Mouse (Mus musculus) ovary, postnatal 36 days (tissue): ENCODE data around the gene Elfn2.
A peak's percentile ranks its signal among the peaks of the same experiment; 100 is the strongest.

Experiments
- DNase-seq: peaks from one replicate; pipeline ENCODE4 v3.0.0; 2022; ENCODE audit warnings: low spot score, mixed read lengths

The Elfn2 gene

DNA sequence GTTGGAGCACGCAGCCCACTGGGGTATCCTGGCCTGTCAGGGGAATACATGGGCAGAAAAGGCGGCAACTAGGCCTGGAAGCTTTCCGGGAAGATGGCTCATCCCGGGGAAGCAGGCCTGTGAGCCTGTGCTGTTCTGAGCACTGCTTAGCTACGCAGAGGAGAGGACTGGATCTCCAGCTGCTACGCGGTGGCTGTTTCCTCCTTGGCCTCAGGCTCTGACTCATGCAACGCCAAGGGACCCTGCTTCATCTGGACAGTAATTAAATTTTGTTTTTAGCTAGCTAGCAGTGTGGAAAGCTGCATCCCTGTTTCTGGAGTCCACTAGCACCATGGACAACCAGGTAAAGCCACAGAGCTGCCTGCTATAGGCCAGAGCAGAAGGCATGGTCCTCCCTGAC, 36.8 kb downstream of the Elfn2 start:
- DNase-seq: no peak

DNA sequence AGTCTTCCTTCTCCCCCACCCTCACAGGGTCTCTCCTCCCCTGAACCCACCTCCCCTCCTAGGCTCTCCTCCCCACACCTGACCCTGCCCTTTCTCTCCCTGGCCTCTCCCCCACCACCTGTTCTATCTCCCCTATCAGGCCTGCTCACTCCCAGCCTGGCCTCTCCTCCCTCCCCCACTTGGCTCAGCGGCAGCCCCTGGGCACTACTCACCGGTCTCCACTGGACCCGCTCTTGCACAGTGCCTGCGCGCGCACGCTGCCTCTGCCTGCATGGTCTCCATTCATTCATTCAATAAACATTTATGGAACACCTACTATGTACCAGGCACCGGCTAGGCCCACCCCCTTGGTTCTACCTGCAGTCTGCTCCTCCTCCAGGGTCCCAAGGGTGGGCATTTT, 37.3 kb downstream of the Elfn2 start:
- DNase-seq: no peak

GRCm38 (mm10) chr15:78680291-78680690, 38.3 kb downstream of the Elfn2 start:
- no peak for DNase-seq

DNA sequence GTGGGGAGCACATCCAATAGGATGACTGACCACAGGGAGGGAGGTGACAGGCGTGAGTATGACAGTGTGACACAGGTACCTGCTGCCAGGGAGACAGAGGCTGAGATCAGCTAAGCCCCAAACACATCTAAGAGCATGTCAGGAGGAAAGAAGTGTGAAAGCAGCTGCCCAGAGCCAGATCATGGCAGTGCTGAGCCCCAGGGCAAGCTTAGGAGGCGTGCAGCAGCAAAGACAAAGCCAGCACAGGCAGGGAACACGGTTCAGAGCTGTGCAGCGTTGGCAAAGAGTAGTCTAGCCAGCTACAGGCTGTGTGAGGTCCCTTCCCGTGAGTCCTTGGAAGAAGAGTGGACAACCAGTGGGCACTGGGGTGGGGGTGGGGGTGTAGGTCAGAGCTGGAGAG, 40.9 kb downstream of the Elfn2 start:
- DNase-seq: no peak

- DNase-seq: peak; percentile 23
Measured at GRCm38 (mm10) chr15:78677015-78677414, 41.6 kb downstream of the Elfn2 start.

DNA sequence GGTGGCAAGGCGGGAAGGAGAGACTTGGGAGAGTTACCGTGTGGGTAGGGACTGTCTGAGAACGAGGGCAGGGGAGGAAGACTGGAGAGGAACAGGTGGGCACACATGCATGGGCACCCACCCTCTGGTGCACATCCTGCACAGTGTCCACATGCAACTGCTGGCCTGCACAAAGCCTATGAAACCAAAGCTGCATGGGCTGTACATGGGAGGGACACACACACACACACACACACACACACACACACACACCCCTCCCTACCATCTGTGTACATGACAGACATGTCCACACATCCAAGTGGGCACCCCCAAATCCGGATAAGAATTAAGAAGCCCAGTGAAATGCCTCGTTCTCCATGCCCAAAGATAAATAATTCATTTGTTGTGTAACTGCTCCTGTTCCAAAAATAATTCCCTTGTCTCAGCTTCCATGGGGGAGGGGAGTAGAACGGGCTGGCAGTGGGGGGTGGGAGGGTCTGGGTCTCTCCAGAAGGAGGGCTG, 43.6 kb downstream of the Elfn2 start:
- no peak for DNase-seq

DNA sequence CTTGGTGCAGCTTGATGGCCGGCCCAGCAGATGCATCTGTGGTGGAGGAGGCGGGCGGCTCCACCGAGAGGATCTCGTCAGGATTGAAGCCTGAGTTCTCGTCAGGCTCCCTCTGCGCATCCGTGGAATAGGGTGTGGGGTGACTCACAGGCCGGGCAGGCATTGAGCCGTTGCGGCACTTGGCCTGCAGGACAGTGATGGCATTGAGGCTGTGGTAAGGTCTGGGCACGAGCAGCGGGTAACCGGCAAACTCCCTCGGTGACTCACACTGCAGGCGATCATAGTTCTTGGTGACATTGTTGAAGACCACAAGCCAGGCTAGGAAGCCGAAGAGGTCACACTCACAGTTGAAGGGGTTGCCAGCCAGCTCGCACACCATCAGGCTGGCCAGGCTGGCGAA, 45.1 kb downstream of the Elfn2 start:
- no peak for DNase-seq

DNA sequence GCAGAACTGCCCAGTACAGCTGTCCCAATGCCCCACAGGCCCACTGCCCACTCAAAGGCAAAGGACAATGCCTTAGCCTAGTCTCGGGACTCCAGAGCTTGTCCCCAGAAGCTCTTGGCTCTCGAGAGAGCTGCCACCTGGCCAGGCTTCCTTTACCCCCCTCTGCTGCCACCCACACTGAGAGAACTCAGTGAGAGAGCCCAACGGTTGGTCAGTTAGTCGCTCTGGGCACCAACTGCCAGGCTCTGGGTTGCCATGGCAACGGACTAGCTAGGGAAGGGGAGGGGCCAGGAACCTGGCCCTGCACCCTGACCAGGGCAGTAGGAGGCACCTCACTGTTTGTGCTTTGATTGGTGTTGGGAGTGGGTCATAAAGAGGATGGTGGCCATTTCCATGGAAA, 48.2 kb downstream of the Elfn2 start:
- peak; percentile 46 for DNase-seq

DNA sequence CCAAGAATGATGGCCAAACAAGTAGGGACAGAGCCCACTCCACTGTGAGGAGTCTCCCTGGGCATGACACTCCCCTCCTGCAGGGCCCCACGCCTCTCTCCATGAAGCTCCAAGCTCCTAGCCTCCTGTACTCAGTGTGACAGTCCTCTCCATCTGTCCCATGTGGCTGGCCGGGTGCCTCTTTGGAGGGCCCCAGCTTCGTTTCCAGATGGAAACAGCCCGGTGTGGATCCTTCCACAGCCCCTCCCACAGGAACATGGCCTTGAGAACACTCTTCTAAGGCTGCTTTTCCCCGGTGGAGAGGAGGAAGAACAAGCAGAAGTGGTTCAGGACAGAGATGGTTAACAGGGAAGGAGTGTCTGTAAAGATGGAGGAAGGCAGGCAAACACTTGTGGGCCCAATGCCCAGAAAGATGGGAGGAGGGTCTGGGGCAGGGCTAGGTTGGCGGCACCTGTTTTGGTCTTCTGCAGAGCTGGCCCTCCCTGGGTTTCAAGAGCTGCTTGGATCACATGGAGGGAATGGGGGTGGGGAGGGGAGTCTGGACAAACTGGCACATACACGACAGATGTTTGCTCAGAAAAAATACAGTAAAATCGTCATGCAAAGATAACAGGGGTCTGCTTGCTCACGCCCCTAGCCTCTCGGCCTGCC, 49.2 kb downstream of the Elfn2 start:
- DNase-seq: no peak

GRCm38 (mm10) chr15:78664268-78664667, 54.3 kb downstream of the Elfn2 start:
- no peak for DNase-seq

GRCm38 (mm10) chr15:78651169-78651568, 67.4 kb downstream of the Elfn2 start:
- DNase-seq: no peak

DNA sequence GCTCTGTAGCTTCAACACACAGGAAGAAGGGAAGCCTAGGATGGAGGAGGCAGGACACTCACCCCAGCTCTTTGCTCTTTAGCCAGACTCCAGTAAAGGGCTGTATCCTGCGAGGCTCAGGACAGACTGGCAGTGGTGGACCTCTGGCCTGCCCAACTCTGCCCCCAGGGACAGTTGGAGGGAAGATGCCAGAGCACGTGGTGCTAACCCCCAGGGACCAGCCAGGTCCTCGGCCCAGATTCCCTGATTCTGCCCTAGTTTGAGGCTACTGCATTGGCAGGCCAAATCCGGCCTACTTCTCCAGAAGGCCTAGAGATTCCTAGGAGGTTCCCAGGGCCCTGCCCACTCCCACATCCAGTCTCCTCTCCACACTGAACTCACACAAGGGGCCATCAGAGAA, 70.8 kb downstream of the Elfn2 start:
- DNase-seq: peak; percentile 30

GRCm38 (mm10) chr15:78644606-78645005, 74.0 kb downstream of the Elfn2 start:
- DNase-seq: no peak

GRCm38 (mm10) chr15:78643633-78644032, 74.9 kb downstream of the Elfn2 start:
- DNase-seq: no peak

DNA sequence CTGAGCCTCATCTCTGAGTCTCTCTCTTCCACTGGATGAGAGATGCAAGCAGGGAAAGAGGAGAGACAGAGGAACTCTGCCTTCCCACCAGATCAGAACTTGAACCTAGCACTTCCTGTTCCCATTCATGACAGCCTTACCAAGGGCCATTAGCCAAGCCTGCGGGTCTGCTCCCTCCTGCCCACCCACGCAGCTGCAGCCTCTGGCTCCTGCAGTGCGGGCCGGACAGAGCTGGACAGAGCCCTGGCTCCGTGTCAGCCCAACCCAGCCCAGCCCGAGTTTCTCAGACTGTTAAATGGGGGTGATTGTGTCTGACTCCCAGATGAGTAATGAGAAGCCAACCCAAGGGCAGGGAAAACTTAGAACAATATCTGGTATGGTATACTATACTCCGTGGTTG, 83.3 kb downstream of the Elfn2 start:
- DNase-seq: peak; percentile 21

GRCm38 (mm10) chr15:78634095-78634737, 84.4 kb downstream of the Elfn2 start:
- DNase-seq: no peak

DNA sequence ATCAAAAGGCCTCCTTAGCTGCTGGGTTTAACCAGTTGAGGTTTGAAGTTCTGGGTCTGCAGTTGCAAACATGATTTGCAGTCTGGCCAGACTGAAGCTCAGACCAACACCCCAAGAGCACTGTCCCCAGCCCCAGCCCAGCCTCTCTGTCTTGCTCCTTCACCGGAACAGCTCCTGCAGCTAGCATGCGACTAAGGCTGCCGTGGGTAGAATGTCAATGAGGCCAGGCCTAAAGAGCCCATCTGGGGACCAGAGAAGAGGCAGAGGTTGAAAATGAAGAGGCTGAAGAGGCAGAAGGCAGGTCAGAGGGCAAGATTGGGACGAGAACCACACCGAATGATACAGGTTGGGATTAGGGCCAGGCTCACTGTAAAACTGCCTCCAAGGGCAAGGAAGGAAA, 85.2 kb downstream of the Elfn2 start:
- DNase-seq: no peak

DNA sequence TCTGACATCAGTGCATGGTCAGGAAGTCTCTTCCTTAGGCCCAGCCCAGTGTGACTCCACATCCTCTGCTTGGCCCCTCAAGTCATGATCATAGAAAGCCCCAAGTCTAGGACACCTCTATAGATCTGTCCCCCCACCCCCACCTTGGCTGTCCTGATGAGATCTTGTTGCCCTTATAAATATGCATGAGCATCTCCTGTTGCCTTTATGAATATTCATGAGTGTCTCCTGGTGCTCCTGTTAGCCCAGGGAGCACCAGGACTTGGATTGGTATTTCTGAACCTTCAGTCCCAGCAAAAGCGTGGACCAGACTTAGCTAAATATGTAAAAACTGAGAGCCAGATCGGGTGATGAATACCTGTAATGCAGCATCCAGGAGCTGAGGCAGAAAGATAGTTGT, 86.2 kb downstream of the Elfn2 start:
- DNase-seq: no peak

GRCm38 (mm10) chr15:78626285-78626684, 92.3 kb downstream of the Elfn2 start:
- DNase-seq: no peak

- DNase-seq: no peak
Measured at GRCm38 (mm10) chr15:78624961-78625360, 93.6 kb downstream of the Elfn2 start.

GRCm38 (mm10) chr15:78624431-78624950, 94.1 kb downstream of the Elfn2 start:
- DNase-seq: peak; percentile 75

DNA sequence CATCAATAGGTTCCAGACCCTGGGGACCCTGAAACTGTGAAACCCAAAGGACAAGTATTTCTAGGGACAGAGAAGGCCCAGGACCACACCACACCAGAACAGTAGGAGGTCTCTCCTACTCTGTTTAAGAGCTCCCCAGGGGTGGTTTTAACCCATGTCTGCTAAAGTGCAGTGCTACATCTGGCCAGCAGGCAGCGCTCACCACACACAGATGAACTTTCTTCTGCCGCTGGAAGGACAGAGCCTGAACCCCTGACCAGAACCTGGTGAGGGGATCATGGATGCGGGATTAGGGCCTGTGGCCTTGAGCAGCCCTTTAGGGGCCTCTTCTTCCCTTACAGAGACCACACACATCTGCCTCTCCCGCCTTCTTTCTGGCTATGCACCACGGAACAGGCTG, 95.1 kb downstream of the Elfn2 start:
- DNase-seq: peak; percentile 72
